Mouse (Mus musculus) liver, embryonic 14.5 days (tissue): ENCODE measurements around the gene Esrra. TPM values are rescaled to one million over a fixed set of nuclear protein-coding genes. Genes with fewer than 3 reads are reported as not detected.
A peak's percentile ranks its signal among the peaks of the same experiment; 100 is the strongest.

ENCODE experiments used
- ATAC-seq: fragments of 200-750 bp; cut with Nextera tagmentation; 2 replicates; pipeline ENCODE4 v1.8.0; 2017; ENCODE audit warnings: moderate number of reproducible peaks, mild to moderate bottlenecking, moderate library complexity; ENCODE audit not compliant: insufficient read depth
- DNase-seq, 3 experiments: peaks; one replicate each; pipeline ENCODE4 v3.0.0-alpha.2; 2012 to 2013; ENCODE audit warnings: low read depth in 3 of 3, low spot score in 3 of 3
- H3K27ac ChIP-seq: fragments of 300-500 bp; sonication (generic); 2 replicates; pipeline ENCODE4 v1.5.1; 2014; ENCODE audit warnings: moderate library complexity, mild to moderate bottlenecking, control low read depth, inconsistent platforms
- H3K27me3 ChIP-seq: fragments of 300-500 bp; sonication (generic); 2 replicates; pipeline ENCODE4 v1.6.1; 2014; ENCODE audit warnings: mild to moderate bottlenecking, low read length, moderate library complexity; ENCODE audit not compliant: control insufficient read depth, insufficient read depth
- H3K36me3 ChIP-seq: fragments of 300-500 bp; sonication (generic); replicated peaks from 2 replicates; pipeline ENCODE4 v1.6.1; 2014; ENCODE audit warnings: low read depth; ENCODE audit not compliant: control insufficient read depth, insufficient read depth
- H3K4me1 ChIP-seq, 2 experiments: fragments of 200-500 bp in 1 of 2; fragments of 300-500 bp in 1 of 2; sonication (generic) in 1 of 2; replicated peaks; 2 replicates each; pipeline ENCODE4 v1.6.1; 2012 to 2014; ENCODE audit warnings: antibody characterized with exemption in 1 of 2, inconsistent platforms in 1 of 2, low read length in 1 of 2; ENCODE audit not compliant: control insufficient read depth in 2 of 2, insufficient read depth in 2 of 2
- H3K4me2 ChIP-seq: fragments of 300-500 bp; sonication (generic); 2 replicates; pipeline ENCODE4 v1.6.1; 2014; ENCODE audit warnings: low read depth, mild to moderate bottlenecking, control low read depth, moderate library complexity
- H3K4me3 ChIP-seq, 2 experiments: fragments of 200-500 bp in 1 of 2; fragments of 300-500 bp in 1 of 2; sonication (generic) in 1 of 2; 2 replicates each; pipeline ENCODE4 v1.5.1; 2012 to 2014; ENCODE audit warnings: low read depth in 2 of 2, low read length in 2 of 2, mild to moderate bottlenecking in 2 of 2, control low read depth in 1 of 2, inconsistent platforms in 1 of 2, moderate library complexity in 1 of 2; ENCODE audit not compliant: insufficient read depth in 1 of 2
- H3K9ac ChIP-seq: fragments of 300-500 bp; sonication (generic); replicated peaks from 2 replicates; pipeline ENCODE4 v1.6.1; 2014; ENCODE audit warnings: mild to moderate bottlenecking, control low read depth, moderate library complexity
- H3K9me3 ChIP-seq: fragments of 300-500 bp; sonication (generic); 2 replicates; pipeline ENCODE4 v1.6.1; 2016; ENCODE audit warnings: low read length, mixed read lengths; ENCODE audit not compliant: control insufficient read depth
- CTCF ChIP-seq: IDR thresholded peaks from 2 replicates; pipeline ENCODE4 v1.5.1; 2016; ENCODE audit warnings: antibody characterized with exemption, low read depth, control low read depth
- EP300 ChIP-seq: IDR thresholded peaks from 2 replicates; pipeline ENCODE4 v1.6.1; 2016; ENCODE audit warnings: antibody characterized with exemption, low read depth
- WGBS: fragments of 180-500 bp; shearing (Covaris S2); extraction: QIAGEN DNeasy Blood & Tissue Kit; methylation state at CpG from one replicate; pipeline ENCODE4 v1.1.7; 2014; ENCODE audit not compliant: insufficient replicate concordance; 5-methylcytosine and 5-hydroxymethylcytosine counted together
- polyA plus RNA-seq, 2 experiments: library from polyadenylated mRNA; depleted of rRNA in 1 of 2; stranded (reverse) in 1 of 2; unstranded in 1 of 2; fragments of >200 nt; fragmentation: Nextera tagmentation in 1 of 2; extraction: Ambion mirVana in 1 of 2; gene quantifications; 2 replicates each; pipeline versions ENCODE4 v1.2.1 to v1.2.3; 2012 to 2014

The Esrra gene
- polyA plus RNA-seq, 2 experiments = 1.6 to 6.6 TPM

- DNase-seq = peak; percentile 85 to 86 (median 85)
- Histone ChIP-seq H3K4me2 (peak within 1 kb of the TSS; percentile 89), H3K4me3 (peak within 1 kb of the TSS; percentile 77 to 92), H3K9ac (peak within 1 kb of the TSS; percentile 80), H3K9me3 (no peaks in the 10 kb centered on the region), H3K27me3 (no peaks in the 10 kb centered on the region; the same call in 1 of the 2 replicates), H3K4me1 (peaks cover 3 to 8% of the 10 kb centered on the region in 2 experiments), H3K36me3 (no peaks in the 10 kb centered on the region), H3K27ac (peak within 1 kb of the TSS; percentile 63)
- peak; percentile 80 for ATAC-seq
- WGBS = under 1% methylated on average over 80 of the region's 83 CpGs
- TF ChIP-seq CTCF (peak; percentile 37; the same call in 1 of the 2 replicates), EP300 (peak; percentile 83)
These were observed 20.0 kb upstream of the Esrra start, which contains the start of gene Bad for GRCm38 (mm10) chr19:6941372-6942248. Gene Bad (plus strand): TSS chr19:6941861.

GRCm38 (mm10) chr19:6940396-6941351, 19.1 kb upstream of the Esrra start:
- Histone ChIP-seq H3K27me3 (peaks cover 3% of the 10 kb centered on the region), H3K4me2 (peak overlapping the region; percentile 89), H3K9me3 (no peaks in the 10 kb centered on the region), H3K27ac (no peak overlapping the region), H3K4me1 (peaks cover 3 to 8% of the 10 kb centered on the region in 2 experiments), H3K9ac (peak overlapping the region; percentile 80), H3K36me3 (no peaks in the 10 kb centered on the region), H3K4me3 (peak overlapping the region; percentile 67 to 77)
- WGBS = 23% methylated on average over 28 of the region's 29 CpGs
- TF ChIP-seq EP300 = no peak
- no peak for TF ChIP-seq CTCF
- no peak for ATAC-seq
- no peak for DNase-seq

GRCm38 (mm10) chr19:6939106-6940002, 17.7 kb upstream of the Esrra start:
- ATAC-seq (no peak), DNase-seq (no peak)
- H3K9ac ChIP-seq = no peak overlapping the region
- H3K4me3 ChIP-seq = no peak overlapping the region
- TF ChIP-seq CTCF (no peak), EP300 (no peak)
- no peak overlapping the region for H3K4me2 ChIP-seq
- H3K36me3 ChIP-seq = no peaks in the 10 kb centered on the region
- whole genome bisulfite sequencing = 79% methylated on average over 20 of the region's 20 CpGs
- H3K9me3 ChIP-seq = no peaks in the 10 kb centered on the region
- H3K27ac ChIP-seq = no peak overlapping the region
- H3K27me3 ChIP-seq = peaks cover 17% of the 10 kb centered on the region
- H3K4me1 ChIP-seq = peaks cover 3 to 8% of the 10 kb centered on the region in 2 experiments

- no peak overlapping the region for H3K4me2 ChIP-seq
- DNase-seq (no peak), ATAC-seq (no peak)
- peaks cover 3 to 5% of the 10 kb centered on the region in 2 experiments for H3K4me1 ChIP-seq
- WGBS = 71% methylated on average over 16 of the region's 16 CpGs
- H3K9ac ChIP-seq = no peak overlapping the region
- no peak overlapping the region for H3K27ac ChIP-seq
- no peaks in the 10 kb centered on the region for H3K9me3 ChIP-seq
- no peaks in the 10 kb centered on the region for H3K36me3 ChIP-seq
- H3K4me3 ChIP-seq = no peak overlapping the region
- no peak for TF ChIP-seq CTCF
- H3K27me3 ChIP-seq = peaks cover 32% of the 10 kb centered on the region
These were observed 16.2 kb upstream of the Esrra start for GRCm38 (mm10) chr19:6937541-6938465.
